ENCODE assay signal across 26 mouse cellular contexts in genomic region chr4:126343451-126343850, GRCm38 (mm10). TPM values are rescaled to one million over a fixed set of nuclear protein-coding genes. Genes with fewer than 3 reads are reported as not detected.
DNase-seq lines count a peak whose midpoint lies in the region; ATAC-seq lines count a peak whose summit lies in the region.
"Had no signal": no experiment of that assay in that cellular context is flagged by ENCODE, and none has a peak within 500 bp of the region (broad histone marks: within the 10 kb centered on the region; RNA-seq: fewer than 3 reads in every experiment).

No protein-coding gene starts in this region.

- H3K27ac ChIP-seq in intestine, embryonic 16.5 days (ENCODE audit: low read length): no peak overlapping the region
- H3K27ac ChIP-seq in intestine, embryonic 15.5 days: no peak overlapping the region
- H3K27ac ChIP-seq: forebrain, embryonic 10.5 days; heart, embryonic 15.5 days; hindbrain, embryonic 10.5 days; hindbrain, embryonic 13.5 days had no signal

- peak; percentile 22 to 25 for DNase-seq in kidney, postnatal 36 days
- no peak for DNase-seq in kidney, adult 18-20 months
- peak; percentile 46 for DNase-seq in ZHBTc4 (ENCODE audit: low read depth, low spot score)
- DNase-seq in yolk sac, embryonic 10.5 days (ENCODE audit: low spot score): peak; percentile 36
- DNase-seq: adrenal gland, postnatal 10 days; adrenal gland, postnatal 36 days; cerebellum, adult 18-20 months; cerebellum, adult 9-10 months; cerebellum, postnatal 14 days; forebrain, postnatal 0 days; gastrocnemius, postnatal 36 days; heart, postnatal 10 days; heart, postnatal 36 days had no signal

- H3K4me3 ChIP-seq in intestine, embryonic 16.5 days (ENCODE audit: low read length): no peak overlapping the region
- H3K4me3 ChIP-seq in intestine, embryonic 15.5 days (replicated peaks): no peak overlapping the region
- H3K4me3 ChIP-seq: forebrain, embryonic 10.5 days; heart, embryonic 12.5 days; heart, embryonic 15.5 days; hindbrain, embryonic 10.5 days; hindbrain, embryonic 13.5 days had no signal

- H3K36me3 ChIP-seq in intestine, embryonic 16.5 days (ENCODE audit: control insufficient read depth, insufficient read depth, low read length): peaks cover 11% of the 10 kb centered on the region
- H3K36me3 ChIP-seq in intestine, embryonic 15.5 days: no peaks in the 10 kb centered on the region

- H3K4me2 ChIP-seq in intestine, embryonic 16.5 days (ENCODE audit: low read depth, low read length): no peak overlapping the region
- no peak overlapping the region for H3K4me2 ChIP-seq in intestine, embryonic 15.5 days (replicated peaks)
- H3K4me2 ChIP-seq: heart, embryonic 12.5 days; heart, embryonic 15.5 days; hindbrain, embryonic 13.5 days had no signal

- peak; percentile 69 for ATAC-seq in intestine, embryonic 16.5 days
- ATAC-seq in intestine, embryonic 15.5 days: no peak
- no peak for ATAC-seq in monocyte, adult 5-6 weeks (replicated peaks; ENCODE audit: insufficient number of reproducible peaks, low FRiP score, low TSS enrichment, poor library complexity, severe bottlenecking)
- ATAC-seq: CD4-positive, CD25-positive, alpha-beta regulatory T cell, adult 4 months; forebrain, embryonic 14.5 days; forebrain, postnatal 0 days; hindbrain, embryonic 16.5 days had no signal

- no peaks in the 10 kb centered on the region for H3K27me3 ChIP-seq in intestine, embryonic 16.5 days (replicated peaks; ENCODE audit: control insufficient read depth, insufficient read depth, low read length)
- H3K27me3 ChIP-seq in intestine, embryonic 15.5 days (replicated peaks): no peaks in the 10 kb centered on the region
- H3K27me3 ChIP-seq: heart, embryonic 12.5 days; heart, embryonic 15.5 days; hindbrain, embryonic 13.5 days had no signal

- 59% methylated on average over 4 of the region's 4 CpGs for WGBS in intestine, embryonic 16.5 days
- 64% methylated on average over 4 of the region's 4 CpGs for WGBS in intestine, embryonic 15.5 days

- no peaks in the 10 kb centered on the region for H3K9me3 ChIP-seq in intestine, embryonic 16.5 days (ENCODE audit: control insufficient read depth, low read length)
- no peaks in the 10 kb centered on the region for H3K9me3 ChIP-seq in intestine, embryonic 15.5 days
- H3K9me3 ChIP-seq: forebrain, embryonic 10.5 days; heart, embryonic 12.5 days; heart, embryonic 15.5 days; hindbrain, embryonic 10.5 days; hindbrain, embryonic 13.5 days had no signal

- H3K4me1 ChIP-seq in intestine, embryonic 16.5 days (ENCODE audit: control insufficient read depth, insufficient read depth, low read length): no peaks in the 10 kb centered on the region
- no peaks in the 10 kb centered on the region for H3K4me1 ChIP-seq in intestine, embryonic 15.5 days (replicated peaks)
- H3K4me1 ChIP-seq: forebrain, embryonic 10.5 days; heart, embryonic 12.5 days; heart, embryonic 15.5 days; hindbrain, embryonic 13.5 days had no signal

- H3K9ac ChIP-seq in intestine, embryonic 16.5 days (ENCODE audit: low read depth, low read length): no peak overlapping the region
- no peak overlapping the region for H3K9ac ChIP-seq in intestine, embryonic 15.5 days
- H3K9ac ChIP-seq: forebrain, postnatal 0 days; heart, embryonic 12.5 days; heart, embryonic 15.5 days; hindbrain, embryonic 13.5 days had no signal

RNA-seq across cellular contexts. Expression of gene Tekt2, which starts 18.0 kb away (rescaled TPM):
- 4.8 and 5.6 TPM in 2 replicates for polyA plus RNA-seq in intestine, embryonic 16.5 days (2015; fragmentation: Nextera tagmentation; extraction: Ambion mirVana)
- polyA plus RNA-seq in intestine, embryonic 15.5 days (2015; fragmentation: Nextera tagmentation; extraction: Ambion mirVana): 7.1 and 7.4 TPM in 2 replicates
- not detected in 3 replicates for total RNA-seq in monocyte, adult 5-6 weeks (2017)
- total RNA-seq: granulocyte monocyte progenitor cell, adult 5-6 weeks; MEL had no signal
- polyA plus RNA-seq: CD4-positive, CD25-positive, alpha-beta regulatory T cell, adult 4 months had no signal

RNA-seq across cellular contexts. Expression of gene Adprhl2, which starts 21.9 kb away (rescaled TPM):
- 59.0 and 60.1 TPM in 2 replicates for polyA plus RNA-seq in intestine, embryonic 16.5 days (2015; fragmentation: Nextera tagmentation; extraction: Ambion mirVana)
- polyA plus RNA-seq in intestine, embryonic 15.5 days (2015; fragmentation: Nextera tagmentation; extraction: Ambion mirVana): 55.4 and 60.7 TPM in 2 replicates
- 15.0 to 25.8 TPM (median 21.0 TPM) in 3 replicates for total RNA-seq in monocyte, adult 5-6 weeks (2017)

RNA-seq across cellular contexts. Expression of gene Col8a2, which starts 56.9 kb away (rescaled TPM):
- 3.5 and 4.5 TPM in 2 replicates for polyA plus RNA-seq in intestine, embryonic 16.5 days (2015; fragmentation: Nextera tagmentation; extraction: Ambion mirVana)
- polyA plus RNA-seq in intestine, embryonic 15.5 days (2015; fragmentation: Nextera tagmentation; extraction: Ambion mirVana): 7.1 and 8.2 TPM in 2 replicates
- 1.5 to 3.7 TPM (median 1.8 TPM) in 3 replicates for total RNA-seq in monocyte, adult 5-6 weeks (2017)
- total RNA-seq: granulocyte monocyte progenitor cell, adult 5-6 weeks; MEL had no signal
- polyA plus RNA-seq: CD4-positive, CD25-positive, alpha-beta regulatory T cell, adult 4 months had no signal
